In the genomic region with DNA sequence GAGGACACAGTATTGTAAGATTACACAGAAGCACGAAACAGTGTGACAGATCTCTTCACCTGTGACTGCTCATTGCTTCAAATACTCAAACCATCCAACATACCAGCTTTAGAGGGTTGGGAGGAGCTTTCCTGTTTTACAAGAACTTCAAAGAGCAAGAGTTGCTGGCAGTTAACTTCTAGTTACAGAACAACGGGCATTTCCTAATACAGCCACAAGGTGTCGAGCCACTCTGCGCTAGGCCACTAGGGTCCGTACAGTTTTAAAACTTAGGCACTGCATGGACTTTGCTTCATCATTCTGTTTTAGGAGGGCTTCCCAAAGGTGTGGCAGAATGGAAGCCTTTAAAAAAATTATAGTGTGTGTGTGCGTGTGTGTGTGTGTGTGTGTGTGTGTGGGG, we compare ENCODE assay signal across 11 mouse cellular contexts. TPM values are rescaled to one million over a fixed set of nuclear protein-coding genes. Genes with fewer than 3 reads are reported as not detected.
A peak's percentile ranks its signal among the peaks of the same experiment; 100 is the strongest.
DNase-seq lines count a peak whose midpoint lies in the region; ATAC-seq and TF ChIP-seq lines count a peak whose summit lies in the region.
"Had no signal": no experiment of that assay in that cellular context is flagged by ENCODE, and none has a peak within 500 bp of the region (broad histone marks: within the 10 kb centered on the region; RNA-seq: fewer than 3 reads in every experiment).

No protein-coding gene starts in this region.

- ATAC-seq in heart, postnatal 0 days (ENCODE audit: insufficient read depth, low read depth) = no peak
- ATAC-seq: forebrain, embryonic 15.5 days; intestine, embryonic 15.5 days; Patski had no signal

- H3K4me3 ChIP-seq in heart, postnatal 0 days (ENCODE audit: low read depth, low read length) = no peak overlapping the region
- H3K4me3 ChIP-seq in cortical plate, adult 2 months (ENCODE audit: insufficient read depth, low read length) = no peak overlapping the region
- H3K4me3 ChIP-seq: forebrain, embryonic 15.5 days; intestine, embryonic 15.5 days had no signal

- no peak overlapping the region for H3K4me2 ChIP-seq in heart, postnatal 0 days (ENCODE audit: low read depth, low read length)
- H3K4me2 ChIP-seq: forebrain, embryonic 15.5 days; intestine, embryonic 15.5 days had no signal

- peaks cover 9% of the 10 kb centered on the region for H3K4me1 ChIP-seq in heart, postnatal 0 days (ENCODE audit: control insufficient read depth, insufficient read depth)
- no peaks in the 10 kb centered on the region for H3K4me1 ChIP-seq in cortical plate, adult 2 months (ENCODE audit: control insufficient read depth, insufficient read depth, low read length)
- H3K4me1 ChIP-seq: intestine, embryonic 15.5 days had no signal

- H3K27ac ChIP-seq in heart, postnatal 0 days (ENCODE audit: low read depth) = no peak overlapping the region
- no peak overlapping the region for H3K27ac ChIP-seq in cortical plate, adult 2 months (ENCODE audit: insufficient read depth, low read length)
- H3K27ac ChIP-seq: forebrain, embryonic 15.5 days; intestine, embryonic 15.5 days had no signal

- DNase-seq in heart, postnatal 0 days (ENCODE audit: low spot score) = peak; percentile 28
- DNase-seq in heart, postnatal 10 days = no peak
- DNase-seq in testis, postnatal 10 days (ENCODE audit: low spot score) = peak; percentile 51
- DNase-seq in testis, postnatal 14 days (ENCODE audit: low spot score) = no peak
- DNase-seq in thymus, postnatal 4 days = peak; percentile 45
- DNase-seq in right cerebral cortex, postnatal 10 days (ENCODE audit: low spot score in 2 of 2) = no peak
- DNase-seq: cerebellum, postnatal 36 days had no signal

- WGBS in heart, postnatal 0 days = 71% methylated on average over 6 of the region's 6 CpGs

- no peak overlapping the region for H3K9ac ChIP-seq in heart, postnatal 0 days (replicated peaks; ENCODE audit: low read depth, low read length)
- H3K9ac ChIP-seq: forebrain, embryonic 15.5 days; intestine, embryonic 15.5 days had no signal

- TF ChIP-seq CTCF in heart, postnatal 0 days (IDR thresholded peaks at IDR 0.05; ENCODE audit: low read depth) = peak; percentile 55
- TF ChIP-seq CTCF in cortical plate, adult 2 months (IDR thresholded peaks at IDR 0.05; ENCODE audit: extremely low read depth, insufficient read depth, low read length) = peak; percentile 18; the same call in 1 of the 2 replicates

- no peaks in the 10 kb centered on the region for H3K9me3 ChIP-seq in heart, postnatal 0 days (replicated peaks; ENCODE audit: control insufficient read depth, low read length)
- H3K9me3 ChIP-seq: forebrain, embryonic 15.5 days; intestine, embryonic 15.5 days had no signal

- intact Hi-C loops in heart, postnatal 10 days (cut with DNase I) = no loop called here

- H3K27me3 ChIP-seq in heart, postnatal 0 days (ENCODE audit: control insufficient read depth, insufficient read depth, low read length) = no peaks in the 10 kb centered on the region
- H3K27me3 ChIP-seq: forebrain, embryonic 15.5 days; intestine, embryonic 15.5 days; Patski had no signal

- H3K36me3 ChIP-seq in heart, postnatal 0 days (replicated peaks; ENCODE audit: control insufficient read depth, insufficient read depth, low read length) = peaks cover 21% of the 10 kb centered on the region
- H3K36me3 ChIP-seq: forebrain, embryonic 15.5 days; intestine, embryonic 15.5 days had no signal

- no peak for TF ChIP-seq POLR2A in cortical plate, adult 2 months (IDR thresholded peaks at IDR 0.05; ENCODE audit: extremely low read depth, insufficient read depth, low read length)

- no peak for TF ChIP-seq EP300 in heart, postnatal 0 days (IDR thresholded peaks at IDR 0.05; ENCODE audit: low read depth)

RNA-seq across cellular contexts. Expression of a gene that starts 32.1 kb away (rescaled TPM):
- total RNA-seq in heart, postnatal 0 days (2014; rRNA removed; ENCODE audit: low replicate concordance) = 1.6 TPM in 1 of 2 replicates, not detected in the other
- 0.10 and 0.14 TPM in 2 replicates for polyA plus RNA-seq in heart, postnatal 0 days (2015; fragmentation: Nextera tagmentation; extraction: Ambion mirVana)
- total RNA-seq in heart, postnatal 10 days (2021) = under 1 TPM in 1 of 2 experiments, not detected in 1; 0.12 TPM
- polyA plus RNA-seq in cortical plate, adult 2 months (2012; rRNA removed) = 0.15 and 0.17 TPM in 2 replicates

RNA-seq across cellular contexts. Expression of a gene that starts 43.4 kb away (rescaled TPM):
- total RNA-seq in heart, postnatal 0 days (2014; rRNA removed; ENCODE audit: low replicate concordance) = 9.3 and 11.0 TPM in 2 replicates
- 3.2 TPM in 2 replicates for polyA plus RNA-seq in heart, postnatal 0 days (2015; fragmentation: Nextera tagmentation; extraction: Ambion mirVana)
- 1 to 10 TPM; 5.6 to 6.2 TPM for total RNA-seq in heart, postnatal 10 days (2021)
- polyA plus RNA-seq in cortical plate, adult 2 months (2012; rRNA removed) = 5.3 and 5.6 TPM in 2 replicates

Comparison
In these comparisons a context has a peak if more than half of its experiments do, and no peak if none do; other contexts are left out.
1. DNase-seq: peak in heart, postnatal 0 days (single experiment), testis, postnatal 10 days (single experiment) and thymus, postnatal 4 days (single experiment); none in heart, postnatal 10 days (0 of 2), testis, postnatal 14 days (single experiment) and right cerebral cortex, postnatal 10 days (0 of 2).